Mouse (Mus musculus) embryonic facial prominence, embryonic 15.5 days (tissue): ENCODE data around the gene Egflam. TPM values are rescaled to one million over a fixed set of nuclear protein-coding genes. Genes with fewer than 3 reads are reported as not detected.

ENCODE experiments used
- ATAC-seq: fragments of 200-750 bp; cut with Nextera tagmentation; 2 replicates; pipeline ENCODE4 v1.8.0; 2017; ENCODE audit warnings: low read depth, moderate TSS enrichment; ENCODE audit not compliant: insufficient number of reproducible peaks, low FRiP score, low TSS enrichment
- H3K27ac ChIP-seq: fragments of 300-500 bp; sonication (generic); replicated peaks from 2 replicates; pipeline ENCODE4 v1.5.1; 2015; ENCODE audit warnings: mild to moderate bottlenecking, inconsistent platforms
- H3K27me3 ChIP-seq: fragments of 300-500 bp; sonication (generic); 2 replicates; pipeline ENCODE4 v1.6.1; 2015; ENCODE audit warnings: inconsistent platforms
- H3K36me3 ChIP-seq: fragments of 300-500 bp; sonication (generic); 2 replicates; pipeline ENCODE4 v1.6.1; 2015; ENCODE audit warnings: mild to moderate bottlenecking, inconsistent platforms
- H3K4me1 ChIP-seq: fragments of 300-500 bp; sonication (generic); 2 replicates; pipeline ENCODE4 v1.6.1; 2015; ENCODE audit warnings: inconsistent platforms
- H3K4me2 ChIP-seq: fragments of 300-500 bp; sonication (generic); replicated peaks from 2 replicates; pipeline ENCODE4 v1.6.1; 2015; ENCODE audit warnings: mild to moderate bottlenecking, inconsistent platforms
- H3K4me3 ChIP-seq: fragments of 300-500 bp; sonication (generic); replicated peaks from 2 replicates; pipeline ENCODE4 v1.5.1; 2015; ENCODE audit warnings: mild to moderate bottlenecking, inconsistent platforms
- H3K9ac ChIP-seq: fragments of 300-500 bp; sonication (generic); 2 replicates; pipeline ENCODE4 v1.6.1; 2015; ENCODE audit warnings: inconsistent platforms
- H3K9me3 ChIP-seq: fragments of 300-500 bp; sonication (generic); replicated peaks from 2 replicates; pipeline ENCODE4 v1.6.1; 2016; ENCODE audit warnings: inconsistent platforms
- WGBS: fragments of 180-500 bp; shearing (Covaris S2); methylation state at CpG from one replicate; pipeline ENCODE4 v1.1.7; 2015; 5-methylcytosine and 5-hydroxymethylcytosine counted together
- polyA plus RNA-seq: library from polyadenylated mRNA; unstranded; fragments of >200 nt; fragmentation: Nextera tagmentation; extraction: Ambion mirVana; gene quantifications from 2 replicates; pipeline ENCODE4 v1.2.1, GENCODE M21; 2015

Gene Egflam
- polyA plus RNA-seq, 1 experiment from 2014 or later, result 17.8 TPM

- no peak for ATAC-seq
These were observed 200.3 kb downstream of the Egflam start for GRCm38 (mm10) chr15:7197652-7198445.

GRCm38 (mm10) chr15:7194748-7195221 lies 203.4 kb downstream of the Egflam start:
- Histone ChIP-seq H3K4me1 (peaks cover 32% of the 10 kb centered on the region), H3K4me2 (no peak overlapping the region), H3K27ac (no peak overlapping the region), H3K9ac (no peak overlapping the region), H3K4me3 (no peak overlapping the region), H3K36me3 (peaks cover 18% of the 10 kb centered on the region), H3K27me3 (no peaks in the 10 kb centered on the region), H3K9me3 (no peaks in the 10 kb centered on the region)
- 49% methylated on average over 6 of the region's 6 CpGs for WGBS
- no peak for ATAC-seq

More at GRCm38 (mm10) chr15:7197652-7198445, 200.3 kb downstream of the Egflam start:
- H3K4me3 ChIP-seq, result no peak overlapping the region
- 49% methylated on average over 3 of the region's 3 CpGs for WGBS
- H3K4me1 ChIP-seq, result peaks cover 51% of the 10 kb centered on the region
- no peaks in the 10 kb centered on the region for H3K9me3 ChIP-seq
- H3K36me3 ChIP-seq, result no peaks in the 10 kb centered on the region
- no peak overlapping the region for H3K9ac ChIP-seq
- H3K4me2 ChIP-seq, result no peak overlapping the region
- no peak overlapping the region for H3K27ac ChIP-seq
- H3K27me3 ChIP-seq, result no peaks in the 10 kb centered on the region

GRCm38 (mm10) chr15:7194147-7194720 lies 204.0 kb downstream of the Egflam start:
- no peak overlapping the region for H3K9ac ChIP-seq
- H3K27me3 ChIP-seq, result no peaks in the 10 kb centered on the region
- ATAC-seq, result no peak
- H3K4me2 ChIP-seq, result no peak overlapping the region
- peaks cover 32% of the 10 kb centered on the region for H3K4me1 ChIP-seq
- peaks cover 24% of the 10 kb centered on the region for H3K36me3 ChIP-seq
- 19% methylated on average over 13 of the region's 13 CpGs for WGBS
- no peak overlapping the region for H3K27ac ChIP-seq
- no peaks in the 10 kb centered on the region for H3K9me3 ChIP-seq
- H3K4me3 ChIP-seq, result no peak overlapping the region

GRCm38 (mm10) chr15:7192582-7192981 lies 205.6 kb downstream of the Egflam start:
- Histone ChIP-seq H3K36me3 (peaks cover 28% of the 10 kb centered on the region), H3K9me3 (no peaks in the 10 kb centered on the region), H3K9ac (no peak overlapping the region), H3K27me3 (no peaks in the 10 kb centered on the region), H3K4me2 (no peak overlapping the region), H3K27ac (no peak overlapping the region), H3K4me1 (peaks cover 20% of the 10 kb centered on the region), H3K4me3 (no peak overlapping the region)
- WGBS, result 94% methylated on average over 2 of the region's 2 CpGs
- ATAC-seq, result no peak

- WGBS, result 74% methylated on average over 4 of the region's 4 CpGs
- Histone ChIP-seq H3K9me3 (no peaks in the 10 kb centered on the region), H3K9ac (no peak overlapping the region), H3K4me3 (no peak overlapping the region), H3K27ac (no peak overlapping the region), H3K4me1 (peaks cover 20% of the 10 kb centered on the region), H3K27me3 (no peaks in the 10 kb centered on the region), H3K36me3 (peaks cover 41% of the 10 kb centered on the region), H3K4me2 (no peak overlapping the region)
- ATAC-seq, result no peak
These were observed 207.1 kb downstream of the Egflam start for GRCm38 (mm10) chr15:7191074-7191473.

DNA sequence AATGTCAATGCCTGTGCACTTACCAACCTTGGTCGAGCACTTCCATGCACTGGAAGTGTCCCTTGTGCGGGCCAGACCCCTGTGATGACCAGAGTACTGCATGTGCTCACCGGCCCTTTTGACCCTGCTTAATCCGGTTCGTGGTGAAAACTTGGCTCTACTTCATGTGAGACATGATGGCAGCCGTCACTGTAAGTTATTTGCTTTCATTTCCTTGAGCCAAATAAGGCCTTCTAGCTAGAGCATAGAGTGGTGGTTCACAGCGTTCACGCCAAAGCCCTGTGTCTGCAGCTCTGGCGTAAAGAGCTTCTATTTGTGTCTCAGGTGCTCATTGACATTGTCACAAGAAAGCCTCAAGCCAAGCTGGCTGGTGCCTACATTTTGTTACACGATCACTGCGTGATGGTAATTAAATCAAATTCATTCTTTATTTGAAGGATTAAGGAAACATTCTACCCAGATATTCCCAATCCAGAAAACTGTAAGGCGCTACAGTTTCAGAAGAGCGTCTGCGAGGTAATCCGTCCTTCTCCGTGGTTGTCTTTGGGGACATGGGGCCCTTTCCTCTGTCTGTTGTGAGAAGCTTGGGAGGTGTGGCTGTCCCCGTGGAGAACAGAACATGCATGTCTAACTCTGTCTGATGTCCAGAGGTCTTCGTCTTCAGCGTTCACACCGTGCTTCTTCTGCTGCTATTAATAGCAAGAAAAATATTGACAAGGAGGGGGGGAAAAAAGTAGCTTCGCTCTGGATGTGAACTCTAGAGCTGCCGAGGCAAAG lies 208.3 kb downstream of the Egflam start:
- ATAC-seq, result no peak
- Histone ChIP-seq H3K4me1 (peaks cover 13% of the 10 kb centered on the region), H3K4me3 (no peak overlapping the region), H3K27me3 (no peaks in the 10 kb centered on the region), H3K4me2 (no peak overlapping the region), H3K9me3 (no peaks in the 10 kb centered on the region), H3K9ac (no peak overlapping the region), H3K27ac (no peak overlapping the region), H3K36me3 (peaks cover 51% of the 10 kb centered on the region)
- 88% methylated on average over 22 of the region's 22 CpGs for WGBS

GRCm38 (mm10) chr15:7187682-7188081 lies 210.5 kb downstream of the Egflam start:
- Histone ChIP-seq H3K27ac (no peak overlapping the region), H3K27me3 (no peaks in the 10 kb centered on the region), H3K9me3 (no peaks in the 10 kb centered on the region), H3K4me2 (no peak overlapping the region), H3K4me3 (no peak overlapping the region), H3K4me1 (no peaks in the 10 kb centered on the region), H3K36me3 (peaks cover 64% of the 10 kb centered on the region), H3K9ac (no peak overlapping the region)
- 90% methylated on average over 6 of the region's 6 CpGs for WGBS
- ATAC-seq, result no peak

GRCm38 (mm10) chr15:7180576-7180975 lies 217.6 kb downstream of the Egflam start:
- no peaks in the 10 kb centered on the region for H3K9me3 ChIP-seq
- WGBS, result 78% methylated on average over 6 of the region's 6 CpGs
- no peaks in the 10 kb centered on the region for H3K27me3 ChIP-seq
- H3K27ac ChIP-seq, result no peak overlapping the region
- peaks cover 52% of the 10 kb centered on the region for H3K36me3 ChIP-seq
- no peak for ATAC-seq
- H3K9ac ChIP-seq, result no peak overlapping the region
- no peak overlapping the region for H3K4me2 ChIP-seq
- H3K4me1 ChIP-seq, result no peaks in the 10 kb centered on the region
- no peak overlapping the region for H3K4me3 ChIP-seq

DNA sequence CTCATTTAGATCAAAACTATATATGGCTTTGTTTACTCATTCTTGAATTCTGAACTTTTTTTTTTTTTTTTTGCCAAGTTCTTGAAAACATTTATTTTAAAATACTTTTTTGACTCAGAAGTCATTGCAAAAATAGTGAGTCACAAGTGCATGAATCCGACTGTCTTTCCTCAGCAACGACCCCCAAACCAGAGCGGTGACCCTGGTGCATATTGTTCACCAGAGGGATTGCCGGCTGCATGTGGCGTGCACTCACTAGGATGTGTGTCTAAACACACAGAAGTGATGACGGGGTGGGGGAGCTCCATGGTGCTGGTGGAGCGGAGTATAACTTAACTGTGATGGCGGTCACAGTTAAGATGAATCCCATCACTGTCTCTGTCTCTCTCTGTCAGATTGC lies 224.4 kb downstream of the Egflam start:
- 86% methylated on average over 8 of the region's 8 CpGs for WGBS
- Histone ChIP-seq H3K36me3 (peaks cover 17% of the 10 kb centered on the region), H3K4me3 (no peak overlapping the region), H3K4me2 (no peak overlapping the region), H3K27ac (no peak overlapping the region), H3K4me1 (no peaks in the 10 kb centered on the region), H3K9me3 (no peaks in the 10 kb centered on the region), H3K9ac (no peak overlapping the region), H3K27me3 (no peaks in the 10 kb centered on the region)
- no peak for ATAC-seq

DNA sequence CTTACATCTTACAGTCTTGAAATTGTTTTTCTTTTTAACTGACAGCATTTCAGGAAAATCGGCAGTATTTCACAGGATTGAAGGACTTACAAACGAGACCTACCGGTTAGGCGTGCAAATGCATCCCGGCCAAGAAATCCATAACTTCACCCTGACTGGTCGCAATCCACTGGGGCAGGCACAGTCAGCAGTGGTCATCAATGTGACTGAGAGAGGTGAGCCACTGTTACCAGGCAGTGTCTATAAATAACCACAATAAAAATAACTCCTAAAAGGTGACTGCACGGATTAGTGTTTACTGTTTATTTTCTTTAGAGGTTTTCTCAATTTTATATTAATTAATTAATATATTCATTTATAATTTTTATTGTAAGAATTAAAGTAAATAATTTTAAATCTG lies 224.8 kb downstream of the Egflam start:
- H3K27ac ChIP-seq, result no peak overlapping the region
- H3K4me2 ChIP-seq, result no peak overlapping the region
- WGBS, result 72% methylated on average over 7 of the region's 7 CpGs

GRCm38 (mm10) chr15:7172875-7173274 lies 225.3 kb downstream of the Egflam start:
- Histone ChIP-seq H3K27me3 (no peaks in the 10 kb centered on the region), H3K4me2 (no peak overlapping the region), H3K9me3 (no peaks in the 10 kb centered on the region), H3K4me3 (no peak overlapping the region), H3K27ac (no peak overlapping the region), H3K9ac (no peak overlapping the region), H3K4me1 (no peaks in the 10 kb centered on the region), H3K36me3 (peaks cover 16% of the 10 kb centered on the region)
- 44% methylated on average over 2 of the region's 2 CpGs for WGBS
- ATAC-seq, result no peak

More for the DNA sequence above, 224.8 kb downstream of the Egflam start:
- ATAC-seq, result no peak
- no peak overlapping the region for H3K9ac ChIP-seq
- H3K4me3 ChIP-seq, result no peak overlapping the region
- no peaks in the 10 kb centered on the region for H3K4me1 ChIP-seq
- H3K9me3 ChIP-seq, result no peaks in the 10 kb centered on the region
- peaks cover 16% of the 10 kb centered on the region for H3K36me3 ChIP-seq
- H3K27me3 ChIP-seq, result no peaks in the 10 kb centered on the region
